Mouse (Mus musculus) bone marrow, adult 2 months (tissue): ENCODE measurements around the gene Rad51b. TPM values are rescaled to one million over a fixed set of nuclear protein-coding genes. Genes with fewer than 3 reads are reported as not detected.
A peak's percentile ranks its signal among the peaks of the same experiment; 100 is the strongest.

ENCODE experiments used
- H3K27ac ChIP-seq: fragments of 200-500 bp; 2 replicates; pipeline ENCODE4 v1.5.1; 2012; ENCODE audit warnings: low read depth, mild to moderate bottlenecking, control low read depth, inconsistent platforms, low read length; ENCODE audit not compliant: control insufficient read depth, poor library complexity, insufficient read depth
- H3K4me1 ChIP-seq: fragments of 200-500 bp; 2 replicates; pipeline ENCODE4 v1.6.1; 2011; ENCODE audit warnings: low read length; ENCODE audit not compliant: control insufficient read depth, insufficient read depth
- H3K4me3 ChIP-seq: fragments of 200-500 bp; replicated peaks from 2 replicates; pipeline ENCODE3; 2011; ENCODE audit warnings: mild to moderate bottlenecking, low read depth, low read length, control low read depth; ENCODE audit not compliant: control insufficient read depth
- CTCF ChIP-seq: fragments of 200-500 bp; IDR thresholded peaks from 2 replicates; pipeline ENCODE4 v1.5.1; 2011; ENCODE audit warnings: low read length, control low read depth; ENCODE audit not compliant: control insufficient read depth, insufficient read depth
- POLR2A ChIP-seq: fragments of 200-500 bp; IDR thresholded peaks from 2 replicates; pipeline ENCODE4 v1.6.1; 2011; ENCODE audit warnings: low read depth, mild to moderate bottlenecking, control low read depth, low read length, borderline replicate concordance; ENCODE audit not compliant: control insufficient read depth
- WGBS: fragments of 180-500 bp; shearing (Covaris S2); methylation state at CpG from one replicate; pipeline ENCODE4 v1.1.7; 2018; 5-methylcytosine and 5-hydroxymethylcytosine counted together
- polyA plus RNA-seq: library from polyadenylated mRNA; stranded (reverse); fragments of >200 nt; gene quantifications from 2 replicates; pipeline ENCODE4 v1.2.4, GENCODE M21; 2011; ENCODE audit warnings: low replicate concordance; ENCODE audit not compliant: missing spikeins, insufficient read depth, insufficient read length

Gene Rad51b
- polyA plus RNA-seq, 1 experiment, result 2.3 TPM

GRCm38 (mm10) chr12:79645656-79646055, 348.6 kb downstream of the Rad51b start:
- H3K27ac ChIP-seq, result peak overlapping the region; percentile 48
- H3K4me3 ChIP-seq, result no peak overlapping the region
- WGBS, result 83% methylated on average over 4 of the region's 4 CpGs
- TF ChIP-seq CTCF (no peak), POLR2A (no peak)
- H3K4me1 ChIP-seq, result peaks cover 9% of the 10 kb centered on the region

- Histone ChIP-seq H3K4me1 (peaks cover 9% of the 10 kb centered on the region), H3K4me3 (no peak overlapping the region), H3K27ac (peak overlapping the region; percentile 71)
- TF ChIP-seq CTCF (no peak), POLR2A (no peak)
- WGBS, result 3% methylated on average over 9 of the region's 9 CpGs
These were observed 349.6 kb downstream of the Rad51b start for GRCm38 (mm10) chr12:79646646-79647164.

- no peak for TF ChIP-seq CTCF
- Histone ChIP-seq H3K4me3 (no peak overlapping the region), H3K27ac (peak overlapping the region; percentile 71), H3K4me1 (peaks cover 9% of the 10 kb centered on the region)
- 79% methylated on average over 6 of the region's 6 CpGs for WGBS
These were observed 350.3 kb downstream of the Rad51b start for GRCm38 (mm10) chr12:79647382-79647781.

GRCm38 (mm10) chr12:79647976-79648375, 350.9 kb downstream of the Rad51b start:
- Histone ChIP-seq H3K4me1 (peaks cover 9% of the 10 kb centered on the region), H3K27ac (peak overlapping the region; percentile 71; the same call in 1 of the 2 replicates), H3K4me3 (no peak overlapping the region)
- 79% methylated on average over 5 of the region's 5 CpGs for WGBS
- TF ChIP-seq POLR2A (no peak), CTCF (no peak)

- no peak overlapping the region for H3K27ac ChIP-seq
- no peak for TF ChIP-seq POLR2A
- no peak for TF ChIP-seq CTCF
- 67% methylated on average over 7 of the region's 7 CpGs for WGBS
- H3K4me1 ChIP-seq, result peaks cover 9% of the 10 kb centered on the region
- no peak overlapping the region for H3K4me3 ChIP-seq
These were observed 352.0 kb downstream of the Rad51b start for GRCm38 (mm10) chr12:79648812-79649700.

- TF ChIP-seq CTCF, result no peak
- TF ChIP-seq POLR2A, result no peak
- Histone ChIP-seq H3K27ac (no peak overlapping the region), H3K4me3 (no peak overlapping the region), H3K4me1 (peaks cover 9% of the 10 kb centered on the region)
These were observed 352.7 kb downstream of the Rad51b start for GRCm38 (mm10) chr12:79649796-79650195.

GRCm38 (mm10) chr12:79655138-79655537, 358.1 kb downstream of the Rad51b start:
- WGBS, result 86% methylated on average over 5 of the region's 5 CpGs
- TF ChIP-seq CTCF (no peak), POLR2A (no peak)
- Histone ChIP-seq H3K27ac (no peak overlapping the region), H3K4me1 (no peaks in the 10 kb centered on the region), H3K4me3 (no peak overlapping the region)

GRCm38 (mm10) chr12:79658861-79659260, 361.8 kb downstream of the Rad51b start:
- Histone ChIP-seq H3K4me3 (no peak overlapping the region), H3K4me1 (no peaks in the 10 kb centered on the region), H3K27ac (no peak overlapping the region)
- TF ChIP-seq CTCF (no peak), POLR2A (no peak)
- WGBS, result 74% methylated on average over 3 of the region's 3 CpGs
